Mouse (Mus musculus) layer of hippocampus, adult 18-20 months (tissue): ENCODE results near the gene Lst1. TPM values are rescaled to one million over a fixed set of nuclear protein-coding genes. Genes with fewer than 3 reads are reported as not detected.

Experiments
- DNase-seq, 2 experiments: peaks; one replicate each; pipeline ENCODE4 v3.0.0; 2022; ENCODE audit warnings: low spot score in 2 of 2
- total RNA-seq, 2 experiments: library from RNA; stranded (reverse); gene quantifications; 2 replicates each; pipeline ENCODE4 v1.2.3; 2021

Lst1 gene
- total RNA-seq, 2 experiments from 2014 or later = 5.5 to 6.7 TPM

- DNase-seq = no peak
Observed at GRCm38 (mm10) chr17:35159638-35160037, 28.6 kb downstream of the Lst1 start.

- no peak for DNase-seq
Observed at GRCm38 (mm10) chr17:35158850-35159593, 29.2 kb downstream of the Lst1 start.

DNA sequence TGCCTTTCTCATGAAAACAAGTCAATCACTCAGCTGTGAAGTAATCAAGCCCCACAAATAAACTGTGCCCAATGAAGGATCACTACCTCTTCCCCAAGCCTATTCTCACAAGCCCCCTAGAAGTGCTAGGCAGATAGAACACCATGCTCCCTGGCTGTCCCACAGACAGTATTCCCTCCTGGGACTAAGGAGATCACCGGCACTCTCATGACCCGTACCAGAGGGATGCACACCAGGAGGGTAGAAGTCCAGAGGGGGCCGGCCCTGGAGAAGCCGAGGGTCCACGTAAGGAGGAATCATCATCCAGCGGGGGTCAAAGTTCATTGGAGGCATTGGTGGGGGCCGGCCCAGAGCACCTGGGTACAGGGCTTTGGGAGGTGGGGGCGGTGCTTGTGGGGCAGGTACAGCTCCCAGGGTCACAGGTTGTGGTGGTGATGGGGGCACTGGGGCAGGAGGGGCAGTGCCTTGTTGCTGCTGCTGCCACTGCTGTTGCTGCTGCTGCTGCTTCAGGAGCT is 30.5 kb downstream of the Lst1 start:
- DNase-seq = no peak

DNA sequence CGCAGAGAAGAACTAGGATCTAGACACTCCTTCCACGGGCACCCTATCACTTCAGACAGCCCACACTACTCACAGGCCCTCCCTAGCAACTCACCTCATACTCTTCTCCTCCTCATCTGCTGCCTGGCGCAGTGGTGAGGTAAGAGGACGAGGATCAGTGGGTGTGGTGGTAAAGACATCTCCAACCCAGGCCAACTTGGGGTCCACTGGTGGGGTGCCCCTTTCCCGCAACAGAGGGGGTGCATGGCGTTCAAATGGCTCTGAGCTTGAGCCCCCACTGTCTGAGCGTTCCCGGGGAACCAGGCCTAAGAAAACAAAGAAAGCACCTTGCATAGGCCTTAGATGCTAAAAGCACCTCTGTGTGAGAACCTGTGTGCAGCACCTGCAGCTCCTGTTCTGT is 31.0 kb downstream of the Lst1 start:
- no peak for DNase-seq

GRCm38 (mm10) chr17:35156461-35157200 is 31.6 kb downstream of the Lst1 start:
- DNase-seq = no peak

DNA sequence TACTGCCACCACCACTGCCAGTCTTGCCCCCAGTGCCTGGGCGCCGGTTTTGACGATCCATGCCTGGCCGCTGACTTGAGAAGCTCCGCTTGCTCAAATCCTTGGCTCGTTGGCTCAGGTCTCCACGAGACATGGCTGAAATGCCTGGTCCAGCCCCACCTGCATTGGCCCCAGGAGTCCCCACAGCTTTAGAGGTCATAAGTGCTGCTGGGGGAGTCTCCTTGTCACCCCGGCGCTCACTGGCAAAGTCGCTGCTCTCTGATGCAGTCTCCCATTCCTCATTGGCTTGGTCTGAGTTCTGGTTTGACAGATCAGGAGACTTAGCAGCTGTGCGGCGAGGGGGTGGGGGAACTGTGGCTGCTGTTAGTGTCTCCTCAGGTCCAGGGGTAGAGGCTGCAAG is 32.8 kb downstream of the Lst1 start:
- no peak for DNase-seq

GRCm38 (mm10) chr17:35154616-35155015 is 33.6 kb downstream of the Lst1 start:
- no peak for DNase-seq

- no peak for DNase-seq
Observed at GRCm38 (mm10) chr17:35153931-35154330, 34.3 kb downstream of the Lst1 start.

- no peak for DNase-seq
Observed at GRCm38 (mm10) chr17:35153077-35153476, 35.2 kb downstream of the Lst1 start.

GRCm38 (mm10) chr17:35152121-35152520 is 36.1 kb downstream of the Lst1 start:
- no peak for DNase-seq

DNA sequence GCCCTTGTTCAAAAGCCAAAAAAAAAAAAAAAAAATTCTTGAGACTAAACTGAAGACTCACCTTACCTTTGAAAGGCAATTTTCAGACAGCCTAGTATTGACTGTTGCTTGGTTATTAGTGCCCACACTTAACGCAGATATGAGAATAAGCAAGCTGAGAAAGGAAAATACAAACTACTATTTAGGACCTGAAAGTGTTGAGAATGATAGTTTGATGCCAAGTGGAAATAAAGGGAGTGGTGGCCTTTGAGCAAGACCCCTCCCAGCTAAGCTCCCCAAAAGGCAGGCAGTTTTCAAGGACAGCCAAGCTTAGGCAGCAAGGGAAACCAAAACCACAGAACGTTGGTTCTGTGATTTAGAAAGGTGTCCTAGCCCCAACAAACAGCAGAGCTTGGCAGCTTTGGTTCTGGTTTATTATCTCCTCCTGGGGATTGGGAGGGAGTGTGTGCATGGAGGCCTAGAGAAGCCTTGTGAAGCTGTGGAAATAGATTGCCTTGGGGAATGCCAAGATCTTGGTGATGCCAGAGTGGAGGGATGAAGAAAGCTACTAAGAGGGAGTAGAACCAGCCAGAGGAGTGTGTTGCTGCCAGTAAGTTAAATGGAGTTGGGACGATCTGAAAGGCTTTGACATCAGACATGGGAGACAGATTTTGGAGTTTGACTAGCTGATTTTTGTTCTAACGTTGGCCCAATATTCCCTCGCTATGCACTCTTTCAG is 40.2 kb downstream of the Lst1 start:
- no peak for DNase-seq

DNA sequence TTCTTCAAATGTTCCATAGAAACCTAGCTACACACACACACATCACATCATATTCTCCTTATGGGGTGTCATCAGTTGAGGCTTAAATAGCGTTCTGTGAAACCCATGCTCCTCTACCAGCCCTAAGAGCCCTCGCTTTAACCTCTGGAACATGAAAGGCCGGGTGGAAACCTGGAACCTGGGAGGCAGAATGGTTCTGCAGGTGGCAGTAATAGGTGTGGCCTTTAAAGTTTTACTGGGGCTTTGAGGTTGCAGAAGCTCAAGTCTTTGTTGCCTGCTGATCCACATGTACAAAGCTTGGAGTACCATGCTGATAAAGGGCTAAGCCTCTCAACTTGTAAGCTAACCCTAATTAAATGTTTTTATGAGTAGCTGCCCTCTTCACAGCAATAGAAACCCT is 40.9 kb downstream of the Lst1 start:
- no peak for DNase-seq

DNA sequence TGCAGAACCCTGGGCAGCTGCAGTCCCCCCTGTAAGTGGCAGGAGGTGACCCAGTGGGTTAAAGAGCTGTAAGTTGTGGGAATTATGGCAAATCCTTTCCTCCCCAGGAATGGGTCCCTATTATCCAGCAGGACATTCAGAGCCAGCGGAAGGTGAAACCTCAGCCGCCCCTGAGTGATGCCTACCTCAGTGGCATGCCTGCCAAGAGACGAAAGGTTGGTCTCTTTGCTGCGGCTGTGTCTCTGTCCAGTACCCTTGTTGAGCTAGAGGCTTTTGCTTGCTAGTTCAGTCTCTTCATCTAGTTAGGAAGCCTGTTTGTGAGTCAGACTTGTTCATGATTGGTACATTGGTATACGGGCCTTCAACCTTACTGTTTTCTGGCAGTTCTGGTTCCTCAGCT is 42.1 kb downstream of the Lst1 start:
- DNase-seq = no peak

DNA sequence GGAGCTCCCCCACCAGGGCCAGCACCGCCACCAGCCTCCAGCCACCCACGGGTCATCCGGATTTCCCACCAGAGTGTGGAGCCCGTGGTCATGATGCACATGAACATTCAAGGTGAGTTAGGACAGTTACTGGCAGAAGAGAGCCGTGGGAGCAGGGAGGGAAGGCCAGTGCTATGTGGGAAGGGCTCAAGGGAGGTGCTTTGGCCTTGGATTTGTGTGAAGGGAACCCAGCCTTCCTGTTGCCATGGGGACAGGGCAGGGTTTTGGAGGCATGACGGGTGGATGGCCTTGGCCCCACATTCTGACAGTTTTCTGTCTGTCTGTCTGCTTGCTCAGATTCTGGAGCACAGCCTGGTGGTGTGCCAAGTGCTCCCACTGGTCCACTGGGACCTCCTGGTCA is 46.3 kb downstream of the Lst1 start:
- no peak for DNase-seq

DNA sequence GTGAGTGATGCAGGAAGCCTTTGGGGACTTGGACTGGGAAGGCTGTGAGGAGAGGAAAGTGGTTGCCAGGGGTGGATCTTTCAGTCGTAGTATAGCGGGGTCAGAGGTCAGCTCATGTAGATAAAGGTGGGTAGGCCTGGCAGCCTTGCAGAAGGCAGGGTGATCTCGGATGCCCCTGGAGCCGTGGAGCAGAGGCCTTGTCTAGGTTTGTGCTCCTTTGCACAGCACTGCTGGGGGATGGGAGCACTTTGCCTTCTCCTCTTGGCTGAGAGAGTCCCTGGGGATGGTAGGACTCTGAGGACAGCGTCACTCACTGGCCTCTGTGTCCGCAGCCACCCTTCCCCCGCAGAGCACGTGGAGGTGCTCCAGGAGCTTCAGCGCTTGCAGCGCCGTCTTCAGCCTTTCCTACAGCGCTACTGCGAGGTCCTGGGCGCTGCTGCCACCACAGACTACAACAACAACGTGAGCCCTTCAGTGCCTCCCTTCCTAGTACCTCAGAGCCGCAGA is 47.7 kb downstream of the Lst1 start:
- no peak for DNase-seq

GRCm38 (mm10) chr17:35139269-35139668 is 49.0 kb downstream of the Lst1 start:
- no peak for DNase-seq

- DNase-seq = no peak
Observed at GRCm38 (mm10) chr17:35135591-35136320, 52.5 kb downstream of the Lst1 start.
